Mouse (Mus musculus): Measurements from ENCODE around the gene Nfrkb. TPM values are rescaled to one million over a fixed set of nuclear protein-coding genes. Genes with fewer than 3 reads are reported as not detected.

Nfrkb gene
- total and polyA plus RNA-seq, 3 experiments, result 15.5 to 22.0 (median 15.6) TPM

Other genes starting within 250 kb of the Nfrkb start
- 26.0 and 30.4 TPM in 2 replicates for gene Aplp2, start 174.4 kb upstream of the Nfrkb start, total RNA-seq (2012; rRNA removed)
- 39.1 and 44.3 TPM in 2 replicates for gene Aplp2, start 174.4 kb upstream of the Nfrkb start, total RNA-seq (2014; rRNA removed)
- gene Aplp2, start 174.4 kb upstream of the Nfrkb start, polyA plus RNA-seq (2012; ENCODE audit: insufficient read length, low read depth), result 52.7 and 55.1 TPM in 2 replicates
- 4.5 TPM in 2 replicates for gene Prdm10, start 105.7 kb upstream of the Nfrkb start, total RNA-seq (2012; rRNA removed)
- gene Prdm10, start 105.7 kb upstream of the Nfrkb start, total RNA-seq (2014; rRNA removed), result 3.9 and 4.7 TPM in 2 replicates
- gene Prdm10, start 105.7 kb upstream of the Nfrkb start, polyA plus RNA-seq (2012; ENCODE audit: insufficient read length, low read depth), result 5.2 and 6.7 TPM in 2 replicates
- not detected in 2 replicates for gene Tmem45b, start 78.3 kb downstream of the Nfrkb start, total RNA-seq (2012; rRNA removed)
- gene Tmem45b, start 78.3 kb downstream of the Nfrkb start, total RNA-seq (2014; rRNA removed), result not detected in 2 replicates
- not detected in 2 replicates for gene Tmem45b, start 78.3 kb downstream of the Nfrkb start, polyA plus RNA-seq (2012; ENCODE audit: insufficient read length, low read depth)

Data from CH12.LX (cell line).